Mouse (Mus musculus) layer of hippocampus, adult 11-12 months (tissue): ENCODE measurements around the gene Ccdc97.

Experiments
- DNase-seq: peaks from one replicate; pipeline ENCODE4 v3.0.0; 2022; ENCODE audit warnings: low spot score

Ccdc97 gene

DNA sequence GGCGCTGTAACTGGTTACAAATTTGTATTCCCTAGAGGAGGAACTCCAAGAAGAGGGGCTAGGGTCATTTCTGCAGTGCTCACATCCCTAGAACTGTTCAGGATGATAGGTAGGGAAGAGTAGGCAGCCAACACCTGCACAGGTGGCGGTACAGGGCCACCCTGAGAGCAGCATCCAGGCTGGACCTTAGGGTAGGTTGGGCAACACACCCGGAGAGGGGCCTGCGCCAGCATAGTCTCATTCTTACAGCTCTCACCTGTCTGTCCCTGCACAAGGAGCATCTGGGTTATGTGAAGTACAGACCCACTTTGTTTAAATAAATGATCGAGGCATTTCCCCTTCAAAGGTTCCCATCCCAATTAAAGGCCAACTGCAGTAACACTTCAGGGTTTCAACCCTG lies 1.9 kb upstream of the Ccdc97 start:
- no peak for DNase-seq

GRCm38 (mm10) chr7:25719761-25720610 lies 1.1 kb upstream of the Ccdc97 start:
- DNase-seq = peak; percentile 88

DNA sequence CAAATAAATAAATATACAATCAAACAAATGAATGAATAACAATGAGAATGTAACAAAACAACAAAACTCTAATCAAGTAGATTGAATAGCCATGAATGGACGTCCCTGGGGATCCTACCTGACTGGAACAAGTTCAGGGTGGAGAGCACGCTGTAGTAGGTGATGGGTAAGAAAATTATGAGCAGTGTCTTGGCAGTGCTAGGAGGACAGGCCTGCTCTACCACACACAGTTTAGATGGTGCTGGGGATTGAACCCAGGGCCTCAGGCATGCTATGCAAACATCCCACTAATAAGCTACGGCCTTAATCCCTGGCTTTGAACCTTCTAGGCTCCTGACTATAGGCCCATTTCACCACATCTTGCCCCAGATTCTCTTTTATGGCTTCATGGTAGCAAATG lies 1.4 kb downstream of the Ccdc97 start:
- DNase-seq = no peak

DNA sequence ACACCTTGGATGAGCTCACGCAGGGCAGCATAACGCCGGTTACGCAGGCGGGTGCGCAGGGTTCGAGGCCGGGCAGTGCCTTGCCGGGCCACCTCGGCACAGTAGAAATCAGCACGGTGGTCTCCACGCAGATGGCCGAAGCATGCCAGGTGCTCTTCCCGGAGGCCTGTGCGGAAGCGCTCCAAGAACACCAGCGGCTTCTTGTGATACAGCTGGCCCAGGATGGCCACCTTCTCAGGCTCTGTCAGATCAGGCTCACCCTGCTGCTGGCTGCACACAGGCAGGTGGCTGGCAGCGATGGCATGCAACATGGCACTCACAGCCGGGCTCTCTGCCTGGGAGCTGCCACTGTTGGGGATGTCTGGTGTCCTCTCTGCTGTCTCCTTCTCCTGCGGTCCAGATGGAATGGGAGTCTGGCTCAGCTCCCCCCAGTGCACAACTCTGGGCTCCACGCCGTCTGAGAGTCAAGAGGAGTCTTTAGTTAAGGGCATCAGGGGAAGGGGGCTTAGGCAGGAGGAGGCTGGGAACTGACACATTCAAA lies 3.1 kb downstream of the Ccdc97 start:
- DNase-seq = no peak

DNA sequence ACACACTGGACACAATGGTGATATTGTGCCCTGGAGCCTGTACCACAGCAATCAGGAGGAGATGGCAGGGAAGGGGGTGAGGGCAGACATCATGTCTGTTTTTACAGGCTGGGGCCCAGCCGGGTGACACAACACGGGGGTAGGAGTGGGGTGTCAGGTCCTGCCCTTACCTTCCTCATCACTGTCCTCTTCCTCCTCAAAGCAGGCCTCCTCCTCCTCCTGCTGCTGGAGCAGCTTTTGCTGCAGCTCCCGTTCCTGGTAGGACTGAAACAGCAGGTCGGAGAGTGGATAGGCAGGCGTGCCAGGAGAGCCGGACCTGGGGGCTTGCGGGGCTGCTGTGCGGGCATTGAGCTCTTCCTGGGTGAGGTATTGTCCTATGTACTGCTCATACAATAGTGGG lies 4.3 kb downstream of the Ccdc97 start:
- no peak for DNase-seq

DNA sequence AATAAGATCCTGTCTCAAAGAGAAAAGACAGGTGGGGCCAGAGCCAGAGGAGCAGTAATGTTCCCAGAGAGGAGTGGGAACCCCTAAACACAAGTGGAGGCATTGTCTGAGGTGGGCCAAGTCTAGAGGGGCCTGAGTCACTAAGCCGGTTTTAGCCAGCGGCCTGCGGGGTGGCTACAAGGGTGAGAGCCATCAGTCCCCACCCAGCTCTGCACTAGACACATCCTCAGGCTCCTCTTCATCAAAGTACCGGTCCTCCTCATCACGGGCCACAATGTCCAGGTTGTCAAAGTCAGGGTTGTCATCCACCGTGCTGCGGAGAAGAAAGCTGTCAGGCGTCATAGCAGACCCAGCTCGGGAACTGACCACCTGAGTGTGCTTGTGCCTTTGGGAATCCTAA lies 6.1 kb downstream of the Ccdc97 start:
- DNase-seq = no peak

- DNase-seq = no peak
Observed at GRCm38 (mm10) chr7:25711731-25712197, 7.1 kb downstream of the Ccdc97 start.

GRCm38 (mm10) chr7:25711165-25711564 lies 7.7 kb downstream of the Ccdc97 start:
- DNase-seq = no peak

DNA sequence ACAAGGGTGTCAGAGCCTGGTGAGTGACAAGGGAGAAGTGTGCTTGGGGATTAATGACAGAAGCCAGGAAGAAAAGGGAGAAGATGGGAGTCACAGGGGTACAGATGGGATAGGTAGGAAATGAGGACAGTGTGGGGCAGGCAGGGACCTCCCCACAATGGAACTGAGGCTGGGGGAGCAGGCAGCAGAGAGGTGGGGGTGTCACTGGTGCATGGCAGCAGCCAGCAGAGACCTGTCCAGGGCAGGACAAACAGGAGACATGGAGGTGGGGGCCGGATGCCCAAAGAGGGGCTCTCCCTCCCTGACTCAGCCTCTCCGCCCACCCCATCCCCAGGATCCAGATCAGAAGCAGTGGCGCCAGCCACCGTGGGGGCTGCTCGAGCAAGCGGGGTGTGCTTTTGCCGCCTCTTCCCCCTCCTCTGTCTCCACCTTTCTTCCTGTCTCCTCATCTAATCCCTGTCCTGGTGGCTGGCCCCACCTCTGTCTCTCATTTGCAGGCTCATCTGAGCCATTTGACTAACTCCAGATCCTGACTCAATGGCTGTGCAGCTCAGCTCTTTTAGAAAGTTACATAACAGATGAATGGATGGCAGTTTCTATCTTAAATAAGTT lies 8.3 kb downstream of the Ccdc97 start:
- DNase-seq = no peak

DNA sequence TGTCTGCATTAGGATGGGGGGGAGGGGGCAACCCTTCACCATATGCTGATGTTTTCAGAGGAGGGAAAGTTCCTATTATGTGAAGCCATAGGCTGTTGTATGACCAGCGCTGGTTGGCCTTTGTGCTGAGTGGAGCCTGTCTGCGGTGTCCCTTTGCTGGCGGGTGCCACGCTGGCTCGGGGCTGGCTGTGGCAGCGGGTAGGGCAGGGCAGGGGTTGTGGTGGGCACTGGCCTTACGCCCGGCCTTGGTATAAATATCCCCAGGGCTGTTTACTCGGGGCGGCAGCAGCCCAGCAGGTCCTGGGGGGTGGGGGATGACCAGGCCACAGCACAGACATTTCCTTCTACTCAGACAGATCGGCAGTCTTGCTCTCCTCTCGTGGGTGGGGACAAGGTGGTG lies 8.9 kb downstream of the Ccdc97 start:
- peak; percentile 67 for DNase-seq

GRCm38 (mm10) chr7:25707581-25708292 lies 11.2 kb downstream of the Ccdc97 start:
- no peak for DNase-seq

DNA sequence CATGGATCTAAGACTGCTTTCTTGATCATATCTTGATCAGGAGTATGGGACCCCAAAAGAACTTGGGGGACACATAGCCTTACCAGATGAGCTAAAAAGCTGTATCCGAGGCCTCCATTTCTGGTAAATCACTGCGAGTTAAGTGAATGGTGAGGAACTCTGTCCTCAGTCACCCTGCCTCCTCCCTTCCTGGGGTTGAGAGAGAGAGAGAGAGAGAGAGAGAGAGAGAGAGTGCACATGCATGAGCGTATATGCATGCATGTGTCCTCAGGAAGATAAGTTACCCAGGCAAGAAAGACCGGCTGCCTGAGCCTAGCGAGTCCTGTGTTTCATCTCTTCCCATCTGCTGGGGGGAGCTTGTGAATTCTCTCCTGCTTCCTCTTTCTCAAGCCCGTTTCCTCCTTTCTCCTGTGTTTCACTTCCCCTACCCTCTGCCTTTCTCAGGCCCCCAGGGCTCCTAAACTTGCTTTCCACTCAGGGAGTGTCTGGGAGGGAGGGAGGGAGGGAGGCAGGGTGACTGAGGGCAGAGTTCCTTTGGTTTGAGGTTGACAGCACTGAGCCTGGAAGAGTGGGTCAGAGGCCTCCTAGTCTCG lies 12.2 kb downstream of the Ccdc97 start:
- DNase-seq = no peak

DNA sequence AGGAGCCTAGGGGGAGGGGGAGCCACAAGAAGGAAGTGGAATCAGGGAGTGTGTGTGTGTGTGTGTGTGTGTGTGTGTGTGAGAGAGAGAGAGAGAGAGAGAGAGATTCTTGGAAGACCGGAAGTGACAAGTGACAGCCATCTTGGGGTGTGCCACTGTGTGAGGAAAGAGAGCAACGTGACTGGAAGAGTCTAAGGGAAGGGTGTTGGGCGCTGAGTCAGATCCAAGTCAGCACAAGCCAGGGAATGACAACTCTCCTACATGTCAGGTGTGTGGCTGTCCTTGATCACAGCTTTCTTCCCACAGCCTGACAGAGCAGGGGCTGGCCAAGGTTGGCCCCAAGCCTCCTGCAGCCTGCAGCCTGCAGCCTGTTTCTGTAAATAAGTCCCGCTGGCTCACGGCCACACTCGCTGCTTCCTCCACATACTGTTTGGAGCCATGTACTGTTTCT lies 13.1 kb downstream of the Ccdc97 start:
- no peak for DNase-seq

DNA sequence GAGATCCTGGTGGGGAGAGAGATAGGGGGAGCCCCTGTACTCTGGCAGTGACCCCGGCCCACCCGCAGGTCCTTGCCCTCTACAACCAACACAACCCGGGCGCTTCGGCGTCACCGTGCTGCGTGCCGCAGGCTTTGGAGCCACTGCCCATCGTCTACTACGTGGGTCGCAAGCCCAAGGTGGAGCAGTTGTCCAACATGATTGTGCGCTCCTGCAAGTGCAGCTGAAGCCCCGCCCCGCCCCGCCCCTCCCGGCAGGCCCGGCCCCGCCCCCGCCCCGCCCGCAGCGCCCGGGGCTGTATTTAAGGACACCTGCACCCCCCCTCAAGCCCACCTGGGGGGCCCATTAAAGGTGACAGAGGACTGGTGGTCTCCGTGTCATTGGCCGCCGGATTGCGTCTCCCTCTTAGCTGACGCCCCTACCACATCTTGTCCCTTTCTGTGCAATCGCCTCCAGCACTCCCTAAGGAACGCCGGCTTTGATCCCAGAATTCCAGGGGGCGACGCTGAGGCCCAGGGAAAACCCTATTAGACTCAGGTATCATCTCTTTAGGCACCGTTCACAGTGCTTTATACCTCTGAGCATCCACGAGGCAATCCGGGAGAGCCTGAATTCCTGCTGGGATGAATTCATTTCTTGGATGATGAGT lies 14.0 kb downstream of the Ccdc97 start:
- no peak for DNase-seq

DNA sequence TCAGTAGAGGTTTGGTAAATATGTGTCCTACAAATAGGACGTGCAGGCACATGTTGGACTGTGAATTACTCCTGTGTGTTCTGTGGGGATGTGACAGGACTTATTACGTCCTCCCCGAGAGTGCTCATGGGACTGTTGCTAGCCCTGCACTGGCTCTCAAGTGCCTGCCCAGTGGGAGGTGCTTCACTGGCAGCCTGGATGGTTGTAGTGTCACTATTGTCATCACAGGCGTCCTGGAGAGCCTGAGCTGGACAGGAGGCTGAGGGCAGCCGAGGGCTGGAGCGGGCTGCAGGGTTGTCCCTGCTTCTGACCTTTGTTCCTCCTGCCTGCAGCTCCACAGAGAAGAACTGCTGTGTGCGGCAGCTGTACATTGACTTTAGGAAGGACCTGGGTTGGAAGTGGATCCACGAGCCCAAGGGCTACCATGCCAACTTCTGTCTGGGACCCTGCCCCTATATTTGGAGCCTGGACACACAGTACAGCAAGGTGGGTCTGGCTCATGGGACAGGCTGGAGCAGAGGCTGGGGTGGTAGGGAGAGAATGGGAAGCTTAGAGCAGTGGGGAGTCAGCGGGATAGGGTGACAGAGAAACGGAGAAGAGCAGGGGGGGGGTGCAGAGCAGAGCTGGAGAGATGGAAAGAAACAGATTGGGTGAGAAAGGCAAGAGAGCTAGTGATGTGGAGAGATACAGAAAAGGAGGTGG lies 14.9 kb downstream of the Ccdc97 start:
- DNase-seq = no peak

DNA sequence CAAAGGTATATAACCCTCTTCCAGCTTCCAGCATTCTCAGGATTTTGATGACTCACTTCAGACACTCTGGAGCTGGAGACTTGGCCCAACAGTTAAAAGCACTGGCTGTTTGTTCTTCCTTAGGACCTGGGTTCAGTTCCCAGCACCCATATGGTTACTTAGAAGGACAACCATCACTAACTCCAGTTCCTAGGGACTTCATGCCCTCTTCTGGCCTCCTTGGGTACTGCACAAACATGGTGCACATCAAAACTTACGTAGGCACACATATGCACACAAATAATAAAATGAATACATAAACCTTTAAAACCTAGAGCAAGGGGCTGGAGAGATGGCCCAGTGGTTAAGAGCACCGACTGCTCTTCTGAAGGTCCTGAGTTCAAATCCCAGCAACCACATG lies 16.5 kb downstream of the Ccdc97 start:
- DNase-seq = no peak

GRCm38 (mm10) chr7:25700732-25701131 lies 18.2 kb downstream of the Ccdc97 start:
- no peak for DNase-seq

DNA sequence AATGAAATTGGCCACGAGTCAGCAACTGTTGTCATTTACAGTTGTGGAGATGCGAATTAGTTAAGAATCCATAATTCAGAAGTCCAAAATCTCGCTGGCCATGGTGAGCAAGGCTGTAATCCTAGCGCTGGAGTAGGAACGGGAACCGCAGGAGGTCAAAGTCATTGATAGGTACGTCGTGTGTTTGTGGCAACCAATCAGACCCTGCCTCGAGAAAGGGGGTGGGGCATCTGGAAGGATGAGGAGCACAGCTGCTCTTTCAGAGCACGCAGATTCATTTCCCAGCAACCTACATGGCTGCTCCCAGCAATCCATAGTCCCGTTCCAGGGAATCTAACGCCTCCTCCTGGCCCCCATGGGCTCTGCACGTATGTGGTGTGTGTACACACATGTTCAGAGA lies 19.0 kb downstream of the Ccdc97 start:
- DNase-seq = no peak

- DNase-seq = no peak
Observed at GRCm38 (mm10) chr7:25694104-25694503, 24.8 kb downstream of the Ccdc97 start.

- DNase-seq = no peak
Observed at GRCm38 (mm10) chr7:25690051-25690450, 28.8 kb downstream of the Ccdc97 start.

DNA sequence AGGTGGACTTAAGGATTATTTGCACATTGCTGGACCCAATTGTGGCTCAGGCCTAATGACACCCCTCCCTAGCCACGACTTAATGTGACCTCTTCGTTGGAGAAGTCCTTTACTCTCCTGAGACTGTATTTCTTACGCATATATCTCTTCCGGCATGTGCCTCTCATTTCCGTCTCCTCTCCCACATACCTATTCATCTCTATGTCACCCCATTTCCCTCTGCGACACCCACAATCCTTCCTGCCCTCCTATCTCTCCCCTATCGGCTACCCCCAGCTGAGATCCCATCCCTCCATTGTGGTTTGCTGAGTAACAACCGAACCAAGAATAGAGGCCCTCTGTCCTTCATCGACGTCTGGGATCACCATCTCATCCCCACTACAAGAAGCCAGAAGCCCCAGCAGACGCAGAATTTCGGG lies 29.3 kb downstream of the Ccdc97 start:
- no peak for DNase-seq
